8 mouse cellular contexts compared by ENCODE assay signal in genomic region chr2:121507173-121507950, GRCm38 (mm10). TPM values are rescaled to one million over a fixed set of nuclear protein-coding genes. Genes with fewer than 3 reads are reported as not detected.
A peak's percentile ranks its signal among the peaks of the same experiment; 100 is the strongest.
DNase-seq lines count a peak whose midpoint lies in the region; ATAC-seq and TF ChIP-seq lines count a peak whose summit lies in the region.

No protein-coding gene starts in this region.

- peak overlapping the region; percentile 87 for H3K4me3 ChIP-seq in heart, adult 2 months
- H3K4me3 ChIP-seq in CH12.LX (replicated peaks in 1 of 3; ENCODE audit: low read depth in 2 of 3, low read length in 2 of 3, poor library complexity in 1 of 3) = peak overlapping the region; percentile 56 to 65 (median 57)
- peak overlapping the region; percentile 54 for H3K4me3 ChIP-seq in forebrain, embryonic 15.5 days
- H3K4me3 ChIP-seq in liver, embryonic 15.5 days (replicated peaks) = peak overlapping the region; percentile 72

- no peaks in the 10 kb centered on the region for H3K36me3 ChIP-seq in heart, adult 2 months (ENCODE audit: control insufficient read depth, insufficient read depth, low read length)
- H3K36me3 ChIP-seq in CH12.LX (replicated peaks in 1 of 2; ENCODE audit: control insufficient read depth in 1 of 2, insufficient read depth in 1 of 2, low read length in 1 of 2) = peaks cover 28 to 43% of the 10 kb centered on the region in 2 experiments
- H3K36me3 ChIP-seq in forebrain, embryonic 15.5 days = peaks cover 9% of the 10 kb centered on the region; the same call in 1 of the 2 replicates
- peaks cover 35% of the 10 kb centered on the region for H3K36me3 ChIP-seq in liver, embryonic 15.5 days (replicated peaks)

- no peak for DNase-seq in heart, adult 2 months
- no peak for DNase-seq in heart, postnatal 25 days (ENCODE audit: low spot score)
- DNase-seq in CH12.LX (ENCODE audit: extremely low read depth) = no peak
- DNase-seq in left cerebral cortex, postnatal 14 days (ENCODE audit: low spot score in 2 of 2) = no peak
- DNase-seq in adrenal gland, adult 2 months = no peak

- no peak for TF ChIP-seq EP300 in heart, adult 2 months (IDR thresholded peaks at IDR 0.05; ENCODE audit: insufficient read depth, low read depth, low read length)
- TF ChIP-seq EP300 in CH12.LX (IDR thresholded peaks at IDR 0.05; ENCODE audit: low read length) = no peak

- no peak for TF ChIP-seq RAD21 in CH12.LX (IDR thresholded peaks at IDR 0.05; ENCODE audit: low read depth, low read length)

- dilution Hi-C loops in CH12.LX (cut with MboI; ENCODE audit: extremely low pct_ligation_motif_present, extremely low pct_unique_long_range_greater_than_20kb, low sequenced_read_pairs) = no loop called here

- H3K9me3 ChIP-seq in CH12.LX (replicated peaks; ENCODE audit: low read length) = no peaks in the 10 kb centered on the region
- H3K9me3 ChIP-seq in forebrain, embryonic 15.5 days = no peaks in the 10 kb centered on the region
- no peaks in the 10 kb centered on the region for H3K9me3 ChIP-seq in liver, embryonic 15.5 days (replicated peaks)

- intact Hi-C loops in heart, adult 2 months (cut with DNase I) = loop anchor here (1.0 to 5.0 kb wide), 3 partner anchors 33 to 448 kb away; partner anchors contain the start of genes Mfap1b and Serinc4
- intact Hi-C loops in heart, postnatal 25 days (cut with DNase I) = loop anchor here (1.0 to 2.0 kb wide), 2 partner anchors 33 to 59 kb away; partner anchors contain the start of genes Mfap1b and Serf2
- intact Hi-C loops in left cerebral cortex, postnatal 14 days (cut with DNase I) = loop anchor here (5.0 kb wide), 1 partner anchor 35 kb away; the partner anchor contains the start of gene Mfap1b

- H3K4me1 ChIP-seq in heart, adult 2 months (ENCODE audit: control insufficient read depth, insufficient read depth, low read length) = peaks cover 1% of the 10 kb centered on the region
- H3K4me1 ChIP-seq in CH12.LX (ENCODE audit: control insufficient read depth in 1 of 2, insufficient read depth in 2 of 2) = peaks cover 7 to 29% of the 10 kb centered on the region in 2 experiments; a peak in 2 of 4 replicates
- peaks cover 22% of the 10 kb centered on the region for H3K4me1 ChIP-seq in forebrain, embryonic 15.5 days
- H3K4me1 ChIP-seq in liver, embryonic 15.5 days (replicated peaks) = peaks cover 36% of the 10 kb centered on the region

- no peak overlapping the region for H3K9ac ChIP-seq in heart, adult 2 months (ENCODE audit: low read depth, low read length)
- H3K9ac ChIP-seq in CH12.LX (ENCODE audit: insufficient read depth, low read depth) = peak overlapping the region; percentile 62
- peak overlapping the region; percentile 59 for H3K9ac ChIP-seq in forebrain, embryonic 15.5 days (replicated peaks)
- H3K9ac ChIP-seq in liver, embryonic 15.5 days = peak overlapping the region; percentile 75

- no peak for TF ChIP-seq POLR2A in heart, adult 2 months (IDR thresholded peaks at IDR 0.05; ENCODE audit: insufficient read depth, low read depth, low read length)
- no peak for TF ChIP-seq POLR2A in CH12.LX (IDR thresholded peaks at IDR 0.05; ENCODE audit: low read depth, low read length)

- in situ Hi-C loops in CH12.LX (cut with MboI; ENCODE audit: low pct_ligation_motif_present, low pct_unique_long_range_greater_than_20kb, low sequenced_read_pairs) = no loop called here

- H3K79me2 ChIP-seq in heart, adult 2 months (replicated peaks; ENCODE audit: control insufficient read depth, insufficient read depth, low read length) = 0 out of 2 replicates have a peak, but pooled peaks cover 3% of the 10 kb centered on the region
- H3K79me2 ChIP-seq in CH12.LX (replicated peaks; ENCODE audit: control insufficient read depth, extremely low read depth, insufficient read depth, poor library complexity, severe bottlenecking) = peaks cover 58% of the 10 kb centered on the region

- no peaks in the 10 kb centered on the region for H3K27me3 ChIP-seq in heart, adult 2 months (ENCODE audit: control insufficient read depth, insufficient read depth, low read length)
- no peaks in the 10 kb centered on the region for H3K27me3 ChIP-seq in CH12.LX (replicated peaks)
- H3K27me3 ChIP-seq in forebrain, embryonic 15.5 days = no peaks in the 10 kb centered on the region
- H3K27me3 ChIP-seq in liver, embryonic 15.5 days = no peaks in the 10 kb centered on the region

- TF ChIP-seq CTCF in heart, adult 2 months (IDR thresholded peaks at IDR 0.05) = no peak
- no peak for TF ChIP-seq CTCF in CH12.LX (conservative IDR thresholded peaks at IDR 0.05 in 1 of 2, IDR thresholded peaks at IDR 0.05 in 1 of 2; ENCODE audit: low read depth in 2 of 2, low read length in 2 of 2)

- no peak for ATAC-seq in forebrain, embryonic 15.5 days (replicated peaks)
- ATAC-seq in liver, embryonic 15.5 days (ENCODE audit: insufficient read depth) = no peak
- no peak for ATAC-seq in CD4-positive, CD25-positive, alpha-beta regulatory T cell, adult 4 months

- 7% methylated on average over 12 of the region's 12 CpGs for WGBS in heart, adult 2 months
- 13% methylated on average over 12 of the region's 12 CpGs for WGBS in forebrain, embryonic 15.5 days
- 7% methylated on average over 12 of the region's 12 CpGs for WGBS in liver, embryonic 15.5 days (ENCODE audit: insufficient replicate concordance)

- no peak overlapping the region; the same call in 1 of the 2 replicates for H3K27ac ChIP-seq in heart, adult 2 months
- 0 out of 2 replicates have a peak overlapping the region, but pooled peaks have one; percentile 28 for H3K27ac ChIP-seq in CH12.LX (ENCODE audit: insufficient read depth, low read depth)
- no peak overlapping the region for H3K27ac ChIP-seq in forebrain, embryonic 15.5 days (replicated peaks)
- 0 out of 2 replicates have a peak overlapping the region, but pooled peaks have one; percentile 8 for H3K27ac ChIP-seq in liver, embryonic 15.5 days (replicated peaks)

- H3K4me2 ChIP-seq in CH12.LX (ENCODE audit: insufficient read depth, low read depth, poor library complexity, severe bottlenecking) = peak overlapping the region; percentile 96
- H3K4me2 ChIP-seq in forebrain, embryonic 15.5 days (replicated peaks) = peak overlapping the region; percentile 72
- peak overlapping the region; percentile 67 for H3K4me2 ChIP-seq in liver, embryonic 15.5 days

RNA-seq across cellular contexts. Expression of gene Wdr76, which starts 0.8 kb away (rescaled TPM):
- 1 to 10 TPM; 2.9 to 3.0 TPM for total RNA-seq in heart, adult 2 months (2021)
- 1.2 and 2.0 TPM in 2 replicates for polyA plus RNA-seq in heart, adult 2 months (2012; rRNA removed)
- total RNA-seq in heart, postnatal 25 days (2021) = 1 to 10 TPM; 3.2 to 3.9 TPM
- 17.4 and 20.6 TPM in 2 replicates for total RNA-seq in CH12.LX (2012; rRNA removed)
- total RNA-seq in CH12.LX (2014; rRNA removed) = 28.6 and 29.9 TPM in 2 replicates
- 22.7 and 26.9 TPM in 2 replicates for polyA plus RNA-seq in CH12.LX (2012; ENCODE audit: insufficient read length, low read depth)
- 7.2 and 8.2 TPM in 2 replicates for polyA plus RNA-seq in forebrain, embryonic 15.5 days (2015; fragmentation: Nextera tagmentation; extraction: Ambion mirVana)
- polyA plus RNA-seq in liver, embryonic 15.5 days (2015; fragmentation: Nextera tagmentation; extraction: Ambion mirVana) = 6.6 and 8.0 TPM in 2 replicates
- 1 to 10 TPM; 4.1 to 4.7 TPM for total RNA-seq in left cerebral cortex, postnatal 14 days (2021)
- 10 to 100 TPM in 1 of 2 experiments, 1 to 10 TPM in 1; 7.2 to 11.2 TPM for polyA plus RNA-seq in CD4-positive, CD25-positive, alpha-beta regulatory T cell, adult 4 months (2017; shearing (Covaris generic))
- total RNA-seq in adrenal gland, adult 2 months (2021) = 1 to 10 TPM; 2.6 to 5.4 TPM
- 0.46 and 0.66 TPM in 2 replicates for polyA plus RNA-seq in adrenal gland, adult 2 months (2012; rRNA removed)

RNA-seq across cellular contexts. Expression of gene Mfap1a, which starts 0.9 kb away (rescaled TPM):
- total RNA-seq in heart, adult 2 months (2021) = 10 to 100 TPM; 30.5 to 33.1 TPM
- polyA plus RNA-seq in heart, adult 2 months (2012; rRNA removed) = 5.0 and 10.9 TPM in 2 replicates
- 10 to 100 TPM; 26.1 to 29.0 TPM for total RNA-seq in heart, postnatal 25 days (2021)
- total RNA-seq in CH12.LX (2012; rRNA removed) (14.0 and 16.8 TPM in 2 replicates), CH12.LX (2014; rRNA removed) (13.5 and 13.7 TPM in 2 replicates)
- polyA plus RNA-seq in CH12.LX (2012; ENCODE audit: insufficient read length, low read depth) = 23.7 and 27.3 TPM in 2 replicates
- polyA plus RNA-seq in forebrain, embryonic 15.5 days (2015; fragmentation: Nextera tagmentation; extraction: Ambion mirVana) = 32.5 and 34.5 TPM in 2 replicates
- polyA plus RNA-seq in liver, embryonic 15.5 days (2015; fragmentation: Nextera tagmentation; extraction: Ambion mirVana) = 11.4 TPM in 2 replicates
- total RNA-seq in left cerebral cortex, postnatal 14 days (2021) = 10 to 100 TPM; 31.9 to 37.9 TPM
- 10 to 100 TPM; 28.6 to 43.0 TPM for polyA plus RNA-seq in CD4-positive, CD25-positive, alpha-beta regulatory T cell, adult 4 months (2017; shearing (Covaris generic))
- 10 to 100 TPM; 30.0 to 37.3 TPM for total RNA-seq in adrenal gland, adult 2 months (2021)
- polyA plus RNA-seq in adrenal gland, adult 2 months (2012; rRNA removed) = 0.68 and 0.79 TPM in 2 replicates

RNA-seq across cellular contexts. Expression of gene Mfap1b, which starts 33.5 kb away (rescaled TPM):
- 10 to 100 TPM; 30.9 to 35.0 TPM for total RNA-seq in heart, adult 2 months (2021)
- polyA plus RNA-seq in heart, adult 2 months (2012; rRNA removed) = 4.3 and 8.6 TPM in 2 replicates
- total RNA-seq in heart, postnatal 25 days (2021) = 10 to 100 TPM; 29.1 to 30.2 TPM
- total RNA-seq in CH12.LX (2012; rRNA removed) (15.6 and 17.3 TPM in 2 replicates), CH12.LX (2014; rRNA removed) (24.3 TPM in 2 replicates)
- polyA plus RNA-seq in CH12.LX (2012; ENCODE audit: insufficient read length, low read depth) = 29.7 and 33.2 TPM in 2 replicates
- polyA plus RNA-seq in forebrain, embryonic 15.5 days (2015; fragmentation: Nextera tagmentation; extraction: Ambion mirVana) = 69.9 and 73.1 TPM in 2 replicates
- polyA plus RNA-seq in liver, embryonic 15.5 days (2015; fragmentation: Nextera tagmentation; extraction: Ambion mirVana) = 20.4 and 20.6 TPM in 2 replicates
- total RNA-seq in left cerebral cortex, postnatal 14 days (2021) = 10 to 100 TPM; 40.3 to 41.8 TPM
- 10 to 100 TPM; 88.2 to 89.2 TPM for polyA plus RNA-seq in CD4-positive, CD25-positive, alpha-beta regulatory T cell, adult 4 months (2017; shearing (Covaris generic))
- 10 to 100 TPM; 37.2 to 38.7 TPM for total RNA-seq in adrenal gland, adult 2 months (2021)
- 0.89 and 0.98 TPM in 2 replicates for polyA plus RNA-seq in adrenal gland, adult 2 months (2012; rRNA removed)

RNA-seq across cellular contexts. Expression of gene Serinc4, which starts 50.8 kb away (rescaled TPM):
- not detected for total RNA-seq in heart, adult 2 months (2021)
- 0.09 and 0.21 TPM in 2 replicates for polyA plus RNA-seq in heart, adult 2 months (2012; rRNA removed)
- total RNA-seq in heart, postnatal 25 days (2021) = under 1 TPM in 1 of 2 experiments, not detected in 1; 0.10 TPM
- 0.89 and 1.0 TPM in 2 replicates for total RNA-seq in CH12.LX (2012; rRNA removed)
- total RNA-seq in CH12.LX (2014; rRNA removed) = 0.17 TPM in 1 of 2 replicates, not detected in the other
- 0.29 and 1.2 TPM in 2 replicates for polyA plus RNA-seq in CH12.LX (2012; ENCODE audit: insufficient read length, low read depth)
- polyA plus RNA-seq in forebrain, embryonic 15.5 days (2015; fragmentation: Nextera tagmentation; extraction: Ambion mirVana) = 1.3 and 1.6 TPM in 2 replicates
- polyA plus RNA-seq in liver, embryonic 15.5 days (2015; fragmentation: Nextera tagmentation; extraction: Ambion mirVana) = not detected in 2 replicates
- total RNA-seq in left cerebral cortex, postnatal 14 days (2021) = under 1 TPM; 0.70 to 0.82 TPM
- under 1 TPM in 1 of 2 experiments, not detected in 1; 0.33 TPM for polyA plus RNA-seq in CD4-positive, CD25-positive, alpha-beta regulatory T cell, adult 4 months (2017; shearing (Covaris generic))
- total RNA-seq in adrenal gland, adult 2 months (2021) = under 1 TPM in 1 of 2 experiments, not detected in 1; 0.21 TPM
- 0.16 and 0.20 TPM in 2 replicates for polyA plus RNA-seq in adrenal gland, adult 2 months (2012; rRNA removed)

RNA-seq across cellular contexts. Expression of gene Hypk, which starts 54.3 kb away (rescaled TPM):
- total RNA-seq in heart, adult 2 months (2021) = 10 to 100 TPM; 19.8 to 23.5 TPM
- 10.4 and 19.4 TPM in 2 replicates for polyA plus RNA-seq in heart, adult 2 months (2012; rRNA removed)
- 10 to 100 TPM; 22.8 to 23.1 TPM for total RNA-seq in heart, postnatal 25 days (2021)
- total RNA-seq in CH12.LX (2012; rRNA removed) = 15.4 and 23.2 TPM in 2 replicates
- 11.7 and 13.3 TPM in 2 replicates for total RNA-seq in CH12.LX (2014; rRNA removed)
- polyA plus RNA-seq in CH12.LX (2012; ENCODE audit: insufficient read length, low read depth) = 119 and 174 TPM in 2 replicates
- polyA plus RNA-seq in forebrain, embryonic 15.5 days (2015; fragmentation: Nextera tagmentation; extraction: Ambion mirVana) = 112 TPM in 2 replicates
- 76.0 and 87.0 TPM in 2 replicates for polyA plus RNA-seq in liver, embryonic 15.5 days (2015; fragmentation: Nextera tagmentation; extraction: Ambion mirVana)
- total RNA-seq in left cerebral cortex, postnatal 14 days (2021) = 10 to 100 TPM; 14.9 to 18.8 TPM
- 100 to 1,000 TPM; 114 to 126 TPM for polyA plus RNA-seq in CD4-positive, CD25-positive, alpha-beta regulatory T cell, adult 4 months (2017; shearing (Covaris generic))
- total RNA-seq in adrenal gland, adult 2 months (2021) = 10 to 100 TPM; 15.7 to 25.5 TPM
- polyA plus RNA-seq in adrenal gland, adult 2 months (2012; rRNA removed) = 2.2 and 3.0 TPM in 2 replicates

Comparison
In these comparisons a context has a peak if more than half of its experiments do, and no peak if none do; other contexts are left out.
1. H3K27ac ChIP-seq: peak in CH12.LX (single experiment) and liver, embryonic 15.5 days (single experiment); none in heart, adult 2 months (single experiment) and forebrain, embryonic 15.5 days (single experiment).
2. Peak in every context shown above with its lines, with median percentiles within 50 percentile points of each other: H3K4me3 ChIP-seq and H3K4me2 ChIP-seq.